Mouse (Mus musculus): Measurements from ENCODE around the gene Cdc14a.

Gene Cdc14a

GRCm38 (mm10) chr3:116423353-116424159 lies at the start of gene Cdc14a:
TSS of gene Cdc14a (minus strand) at chr3:116424032.
- peak; percentile 33 for DNase-seq (ENCODE audit: low spot score)

GRCm38 (mm10) chr3:116465709-116466108 lies 41.9 kb upstream of the Cdc14a start:
- DNase-seq (ENCODE audit: low spot score) = no peak

- no peak for DNase-seq (ENCODE audit: low spot score)
Observed at GRCm38 (mm10) chr3:116464318-116464717, 40.5 kb upstream of the Cdc14a start.

- DNase-seq (ENCODE audit: low spot score) = no peak
Observed at GRCm38 (mm10) chr3:116461053-116461452, 37.2 kb upstream of the Cdc14a start.

GRCm38 (mm10) chr3:116454529-116454928 lies 30.7 kb upstream of the Cdc14a start:
- DNase-seq (ENCODE audit: low spot score) = no peak

- no peak for DNase-seq (ENCODE audit: low spot score)
Observed at GRCm38 (mm10) chr3:116450741-116451140, 26.9 kb upstream of the Cdc14a start.

- no peak for DNase-seq (ENCODE audit: low spot score)
Observed at GRCm38 (mm10) chr3:116444327-116444726, 20.5 kb upstream of the Cdc14a start.

GRCm38 (mm10) chr3:116442788-116443187 lies 19.0 kb upstream of the Cdc14a start:
- DNase-seq (ENCODE audit: low spot score) = no peak

GRCm38 (mm10) chr3:116441518-116442205 lies 17.8 kb upstream of the Cdc14a start:
- DNase-seq (ENCODE audit: low spot score) = no peak

GRCm38 (mm10) chr3:116440066-116440997 lies 16.5 kb upstream of the Cdc14a start:
- no peak for DNase-seq (ENCODE audit: low spot score)

GRCm38 (mm10) chr3:116436811-116437601 lies 13.2 kb upstream of the Cdc14a start:
- DNase-seq (ENCODE audit: low spot score) = no peak

- DNase-seq (ENCODE audit: low spot score) = no peak
Observed at GRCm38 (mm10) chr3:116436113-116436512, 12.3 kb upstream of the Cdc14a start.

GRCm38 (mm10) chr3:116434757-116435156 lies 10.9 kb upstream of the Cdc14a start:
- no peak for DNase-seq (ENCODE audit: low spot score)

GRCm38 (mm10) chr3:116425901-116426300 lies 2.1 kb upstream of the Cdc14a start:
- no peak for DNase-seq (ENCODE audit: low spot score)

GRCm38 (mm10) chr3:116424973-116425284 lies 1.1 kb upstream of the Cdc14a start:
- peak; percentile 59 for DNase-seq (ENCODE audit: low spot score)

GRCm38 (mm10) chr3:116424160-116424972 lies 534 bp upstream of the Cdc14a start:
- no peak for DNase-seq (ENCODE audit: low spot score)

GRCm38 (mm10) chr3:116422795-116423352 lies 958 bp downstream of the Cdc14a start:
- peak; percentile 15 for DNase-seq (ENCODE audit: low spot score)

GRCm38 (mm10) chr3:116422074-116422473 lies 1.8 kb downstream of the Cdc14a start:
- DNase-seq (ENCODE audit: low spot score) = no peak

- no peak for DNase-seq (ENCODE audit: low spot score)
Observed at GRCm38 (mm10) chr3:116421121-116421520, 2.7 kb downstream of the Cdc14a start.

- no peak for DNase-seq (ENCODE audit: low spot score)
Observed at GRCm38 (mm10) chr3:116419791-116420190, 4.0 kb downstream of the Cdc14a start.
